Mouse (Mus musculus) right cerebral cortex, postnatal 10 days (tissue): Measurements from ENCODE around the gene Nupl1.

Experiments
- DNase-seq, 2 experiments: peaks; one replicate each; pipeline ENCODE4 v3.0.0; 2021; ENCODE audit warnings: low spot score in 2 of 2

Gene Nupl1

DNA sequence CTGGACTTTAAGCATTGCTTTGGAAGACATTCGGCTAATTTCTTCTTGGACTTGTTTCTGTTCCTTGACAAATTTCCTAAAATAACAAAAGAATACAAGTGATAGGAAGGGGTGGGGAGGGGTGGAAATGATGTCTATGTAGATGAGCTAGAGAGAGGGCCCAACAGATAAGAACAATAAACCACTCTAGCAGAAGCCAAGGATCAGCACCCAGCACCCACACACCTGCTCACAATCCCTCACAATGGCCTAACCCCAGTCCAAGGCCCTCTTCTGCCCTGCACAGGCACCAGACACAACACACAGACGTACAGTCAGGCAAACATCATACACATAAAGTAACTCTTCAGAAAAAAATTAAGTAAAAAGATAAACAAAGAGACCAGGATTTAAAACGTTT lies 12.7 kb downstream of the Nupl1 start:
- no peak for DNase-seq

GRCm38 (mm10) chr14:60219886-60220285 lies 31.3 kb downstream of the Nupl1 start:
- peak; percentile 46 to 67 for DNase-seq

DNA sequence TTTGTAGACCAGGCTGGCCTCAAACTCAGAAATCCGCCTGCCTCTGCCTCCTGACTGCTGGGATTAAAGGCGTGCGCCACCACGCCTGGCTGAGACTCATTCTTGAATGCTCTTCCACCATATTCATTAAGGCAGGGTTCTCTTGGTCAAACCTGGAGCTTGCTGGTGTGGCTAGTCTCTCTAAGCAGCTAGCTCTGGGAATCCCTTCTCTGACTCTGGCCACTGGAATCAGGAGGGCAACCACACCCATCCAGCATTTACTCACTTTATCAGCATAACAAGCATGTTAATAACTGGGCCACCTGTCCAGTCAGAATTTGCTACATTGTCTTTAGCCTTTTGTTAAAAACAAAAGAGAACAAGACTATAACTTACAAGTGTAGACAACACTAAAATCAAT lies 33.6 kb downstream of the Nupl1 start:
- DNase-seq: no peak

- DNase-seq: no peak
Observed at GRCm38 (mm10) chr14:60216125-60216524, 35.1 kb downstream of the Nupl1 start.

GRCm38 (mm10) chr14:60215000-60215399 lies 36.2 kb downstream of the Nupl1 start:
- DNase-seq: no peak

- no peak for DNase-seq
Observed at GRCm38 (mm10) chr14:60214040-60214439, 37.2 kb downstream of the Nupl1 start.

DNA sequence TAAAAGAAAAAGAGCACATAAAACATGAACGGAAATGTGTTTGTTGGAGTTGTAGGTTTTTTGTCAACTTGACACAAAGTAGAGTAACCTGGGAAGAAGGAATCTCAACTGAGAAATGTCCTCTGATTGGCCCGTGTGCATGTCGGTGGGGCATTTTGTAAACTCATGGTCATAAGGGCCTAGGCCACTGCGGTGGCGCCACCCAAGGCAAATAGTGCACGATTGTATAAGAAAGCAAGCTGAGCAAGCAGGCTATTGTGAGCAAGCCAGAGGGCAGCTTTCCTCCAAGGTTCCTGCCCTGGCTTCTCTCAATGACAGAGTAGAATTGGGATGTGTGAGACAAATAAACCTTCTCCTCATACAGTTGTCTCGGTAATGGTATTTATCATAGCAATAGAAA lies 42.1 kb downstream of the Nupl1 start:
- no peak for DNase-seq

DNA sequence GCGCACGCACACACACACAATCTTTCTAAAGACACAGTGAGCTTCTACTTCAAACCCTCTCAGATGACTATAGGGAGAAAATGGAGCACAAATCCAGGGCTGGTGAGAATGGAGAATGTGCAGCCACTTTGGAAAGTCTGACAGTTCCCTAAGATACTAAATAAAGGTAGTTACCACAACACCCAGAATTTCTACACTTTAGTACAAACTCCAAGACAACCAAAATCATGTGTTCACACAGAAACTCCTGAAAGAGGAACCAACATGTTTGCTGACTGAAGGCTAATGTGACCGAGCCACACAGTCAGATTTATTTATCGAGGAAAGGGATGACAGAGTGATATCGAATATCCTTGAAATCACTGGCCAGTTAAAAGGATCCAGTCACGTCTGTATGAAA lies 46.2 kb downstream of the Nupl1 start:
- DNase-seq: peak in 1 of 2 experiments; percentile 9

- DNase-seq: peak; percentile 41 to 60
Observed at GRCm38 (mm10) chr14:60196884-60197283, 54.3 kb downstream of the Nupl1 start, which contains the start of gene Atp8a2. Gene Atp8a2 (minus strand): TSS chr14:60197179.

- DNase-seq: peak in 1 of 2 experiments; percentile 38
Observed at GRCm38 (mm10) chr14:60195999-60196398, 55.2 kb downstream of the Nupl1 start.

- DNase-seq: no peak
Observed at GRCm38 (mm10) chr14:60194606-60195005, 56.6 kb downstream of the Nupl1 start.

DNA sequence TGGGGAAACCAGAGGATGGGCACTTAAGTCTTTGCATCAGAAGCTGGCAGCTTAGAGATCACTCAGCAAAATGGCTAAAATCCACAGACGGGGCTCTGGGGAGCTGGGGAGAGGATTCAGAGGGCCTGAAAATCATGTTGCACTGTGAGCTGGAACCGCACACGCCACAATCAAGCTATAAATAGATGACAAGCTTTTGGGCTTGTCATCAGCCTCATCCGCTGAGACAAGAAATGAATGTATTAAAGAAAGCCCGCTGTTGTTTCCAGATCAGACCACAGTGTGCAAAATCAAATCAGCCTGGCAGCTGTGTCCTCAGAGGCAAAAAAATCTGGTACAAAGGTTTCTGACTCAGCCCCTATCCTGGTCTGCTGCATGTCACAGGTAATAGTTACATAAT lies 61.5 kb downstream of the Nupl1 start:
- DNase-seq: no peak

DNA sequence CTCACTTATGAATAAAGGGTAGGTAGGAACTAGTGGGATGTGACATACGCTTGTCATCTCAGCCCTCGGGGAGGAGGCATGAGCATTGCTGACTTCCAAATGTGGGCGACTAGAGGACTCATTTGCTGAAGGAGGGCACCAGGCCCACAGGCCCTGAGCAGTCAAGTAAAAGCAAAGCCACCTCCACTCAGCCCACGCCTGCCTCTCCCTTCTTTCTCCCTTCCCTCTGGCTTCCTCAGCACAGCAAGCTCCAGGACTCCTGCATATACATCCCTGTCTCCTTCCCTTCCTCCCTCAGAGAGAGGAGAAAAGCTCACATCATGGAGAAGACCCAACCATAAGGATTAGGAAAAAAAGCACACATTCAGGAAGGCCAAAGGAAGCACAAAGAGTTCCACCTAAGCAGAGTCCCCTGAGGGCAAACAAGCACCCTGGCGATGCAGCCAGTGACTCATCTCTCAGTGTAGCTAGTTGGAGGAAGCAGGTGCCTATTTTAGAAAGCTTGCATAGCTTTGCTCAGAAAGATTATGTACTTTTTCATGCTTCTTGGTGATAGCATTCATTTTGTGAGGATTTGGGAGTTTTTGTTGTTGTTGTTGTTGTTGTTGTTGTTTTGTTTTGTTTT lies 62.9 kb downstream of the Nupl1 start:
- no peak for DNase-seq

DNA sequence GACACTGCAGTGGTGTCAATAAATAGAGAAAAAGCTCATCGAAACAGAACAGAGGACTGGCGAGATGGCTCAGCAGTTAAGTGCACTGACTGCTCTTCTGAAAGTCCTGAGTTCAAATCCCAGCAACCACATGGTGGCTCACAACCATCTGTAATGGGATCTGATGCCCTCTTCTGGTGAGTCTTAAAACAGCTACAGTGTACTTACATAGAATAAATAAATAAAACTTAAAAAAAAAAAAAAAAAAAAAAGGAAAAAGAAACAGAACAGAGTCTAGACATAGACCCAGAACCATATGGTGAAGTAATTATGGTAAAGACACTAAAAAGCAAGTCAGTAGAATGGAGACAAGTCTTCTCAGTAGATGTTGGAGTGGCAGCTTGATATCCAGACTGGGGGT lies 69.9 kb downstream of the Nupl1 start:
- DNase-seq: no peak

GRCm38 (mm10) chr14:60178571-60178955 lies 72.7 kb downstream of the Nupl1 start:
- no peak for DNase-seq

DNA sequence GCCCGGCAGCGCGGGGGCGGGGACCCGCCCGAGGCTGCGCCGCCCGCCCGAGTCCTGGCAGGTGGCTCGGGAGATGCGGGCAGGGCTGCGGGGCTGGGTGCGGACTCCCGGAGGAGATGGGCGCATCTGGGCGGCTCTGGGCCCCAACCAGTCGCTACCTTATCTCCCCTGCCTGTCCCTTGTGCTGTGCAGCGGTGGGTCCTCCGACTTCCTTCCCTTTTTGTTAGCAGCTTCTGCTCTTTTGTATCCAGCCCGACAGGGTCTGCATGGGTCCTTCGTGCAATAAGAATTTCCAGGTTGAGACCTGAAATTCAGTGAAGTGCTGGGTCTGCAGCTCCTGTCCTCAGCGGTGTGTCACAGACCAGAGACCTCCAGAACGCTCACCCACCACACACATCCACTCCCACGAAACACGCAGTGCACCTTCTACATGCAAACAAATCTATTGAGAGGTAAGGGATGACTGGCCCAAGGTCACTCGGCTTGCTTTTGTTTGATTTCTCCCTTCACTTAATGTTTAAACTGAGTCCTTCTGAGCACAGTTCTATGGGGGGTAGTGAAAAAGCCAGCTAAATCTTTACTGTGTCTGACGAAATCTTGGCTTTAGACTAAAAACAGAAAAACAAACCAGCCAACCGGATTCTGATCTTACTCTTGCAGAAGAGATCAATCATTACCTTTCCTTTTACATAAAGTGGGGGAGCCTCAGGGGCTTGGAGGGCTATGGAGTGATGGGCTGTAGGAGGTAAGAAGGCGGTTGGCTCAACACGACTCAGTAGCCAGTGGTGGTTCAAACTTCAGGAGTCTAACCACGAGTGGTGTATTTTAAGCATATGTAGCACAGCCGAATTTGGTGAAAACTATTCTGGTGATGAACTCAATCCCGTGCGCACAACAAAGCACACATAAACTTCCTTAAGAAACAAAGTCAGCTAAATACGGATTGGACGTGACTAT lies 73.3 kb downstream of the Nupl1 start:
- DNase-seq: peak; percentile 58 to 62

DNA sequence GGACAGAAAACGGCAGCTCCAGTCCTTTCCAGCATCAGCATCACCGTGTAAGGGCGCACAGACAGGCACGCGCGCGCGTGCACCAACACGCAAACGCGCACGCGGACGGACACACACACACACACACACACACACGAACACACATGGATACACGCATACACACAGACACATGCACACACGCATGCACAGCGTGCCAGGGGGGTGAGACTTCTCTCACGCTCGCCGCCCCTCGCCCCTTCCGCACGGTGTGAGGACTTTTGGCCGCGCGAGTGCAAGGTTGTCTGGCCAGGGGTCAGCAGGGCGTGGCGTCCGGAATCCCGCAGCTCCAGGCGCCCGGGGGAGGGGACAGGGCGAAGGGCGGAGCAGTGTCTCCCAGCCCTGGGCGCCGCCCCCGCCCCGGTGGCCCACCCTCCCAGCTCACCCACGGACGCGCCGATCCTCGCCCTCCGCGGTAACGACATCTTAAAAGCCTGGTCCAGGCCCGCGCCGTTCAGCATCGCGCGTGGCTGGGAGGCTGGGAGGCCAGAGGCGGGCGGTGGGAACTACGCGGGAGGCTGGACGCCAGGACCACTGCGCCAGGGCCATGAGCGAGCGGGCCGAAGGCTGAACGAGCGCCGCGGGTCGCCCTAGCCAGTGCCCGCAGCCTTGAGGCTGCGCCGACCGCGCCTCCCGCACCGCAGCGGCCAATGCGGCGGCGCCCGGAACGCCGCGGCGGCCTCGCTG lies 74.2 kb downstream of the Nupl1 start:
- DNase-seq: peak; percentile 82 to 89

GRCm38 (mm10) chr14:60176469-60176890 lies 74.8 kb downstream of the Nupl1 start:
- DNase-seq: no peak

DNA sequence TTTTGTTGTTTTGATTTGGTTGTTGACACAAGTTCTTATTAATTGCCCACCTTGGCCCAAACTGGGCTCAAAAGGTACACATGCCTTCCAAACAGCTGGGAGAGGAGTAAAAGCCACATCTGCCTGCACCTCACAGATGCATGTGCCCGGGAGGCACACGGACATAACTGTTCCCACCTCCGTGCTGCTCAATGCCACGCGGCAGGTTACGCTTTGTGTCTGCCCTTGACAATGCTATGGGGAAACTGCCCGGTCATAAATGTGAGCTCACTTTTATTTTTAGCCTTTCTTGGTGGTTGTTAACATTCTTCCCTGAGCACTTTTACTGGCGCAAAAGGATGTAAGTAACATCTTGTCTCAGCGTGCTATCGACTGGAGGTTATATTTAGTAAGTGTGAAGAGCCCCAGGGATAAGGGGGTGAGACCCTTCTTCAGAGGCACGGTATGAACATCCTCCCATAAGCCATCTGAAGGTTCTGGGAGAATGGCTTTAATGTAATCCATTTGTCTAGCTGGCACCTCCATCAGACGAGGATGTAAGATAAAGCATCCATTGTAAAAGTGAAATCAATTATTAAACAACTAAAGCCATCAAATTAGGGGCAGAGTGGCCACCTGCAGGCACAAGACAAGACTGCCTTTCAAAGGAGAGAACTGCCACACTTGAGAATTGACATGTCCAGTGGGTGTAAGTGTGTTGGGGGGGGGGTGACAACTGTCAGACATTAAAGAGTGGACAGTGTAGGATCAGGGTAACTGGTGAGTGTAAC lies 78.8 kb downstream of the Nupl1 start:
- no peak for DNase-seq

GRCm38 (mm10) chr14:60170845-60171610 lies 80.2 kb downstream of the Nupl1 start:
- DNase-seq: no peak

- no peak for DNase-seq
Observed at GRCm38 (mm10) chr14:60163367-60163766, 87.9 kb downstream of the Nupl1 start.
